Mouse (Mus musculus) embryonic stem cell, embryonic (primary cell): ENCODE data around the gene Fmn2.

Experiments
- CTCF ChIA-PET, 4 experiments: fragments of 300-600 bp in 2 of 4; fragments of 350-600 bp in 2 of 4; sonication (Branson Sonifier 250); formaldehyde crosslinking; loops; one replicate each; lab custom pipeline; 2022; ENCODE audit warnings: inconsistent platforms in 2 of 4; lab: Charles Lee
- POLR2A ChIA-PET, 4 experiments: fragments of 300-600 bp in 2 of 4; fragments of 350-600 bp in 2 of 4; sonication (Branson Sonifier 250); formaldehyde crosslinking; loops; one replicate each; lab custom pipeline; 2022; ENCODE audit warnings: antibody characterized with exemption in 4 of 4, inconsistent platforms in 1 of 4; lab: Charles Lee

Gene Fmn2

GRCm38 (mm10) chr1:174623054-174623453 is 121.4 kb downstream of the Fmn2 start:
- ChIA-PET CTCF (interaction anchor here in 1 of 4 experiments (1.2 kb wide), 1 partner anchor 12 kb away, joined by 4 read pairs; no protein-coding TSS in a partner anchor), POLR2A (interaction anchor here in 1 of 4 experiments (0.8 kb wide), 1 partner anchor 11 kb away, joined by 3 read pairs; no protein-coding TSS in a partner anchor)

DNA sequence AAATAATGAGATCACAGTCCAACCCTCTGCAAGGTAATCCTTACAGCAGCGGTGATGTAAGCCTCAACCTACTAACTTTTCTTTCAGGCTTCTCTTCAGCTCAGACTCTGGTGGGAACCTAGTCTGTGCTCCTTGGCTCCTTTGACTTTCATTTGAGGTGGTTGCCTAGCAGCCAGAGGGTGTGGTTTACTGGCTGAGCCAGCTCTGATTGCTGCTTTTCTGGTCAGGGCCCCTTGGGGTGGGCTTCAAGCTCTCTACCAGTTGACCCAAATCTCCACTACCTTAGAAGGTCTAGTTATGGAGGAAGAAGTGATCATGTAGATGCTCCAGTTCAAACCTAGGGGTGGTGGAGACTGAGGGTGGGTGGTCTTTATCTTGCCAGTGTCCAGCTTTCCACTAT is 128.4 kb downstream of the Fmn2 start:
- ChIA-PET CTCF (interaction anchor here in 1 of 4 experiments (1.5 kb wide), 1 partner anchor 19 kb away, joined by 4 read pairs; no protein-coding TSS in a partner anchor), POLR2A (interaction anchor here in 1 of 4 experiments (1.0 kb wide), 1 partner anchor 31 kb away, joined by 3 read pairs; no protein-coding TSS in a partner anchor)

- ChIA-PET POLR2A (no interaction called here), CTCF (no interaction called here)
Observed at GRCm38 (mm10) chr1:174636291-174636690, 134.7 kb downstream of the Fmn2 start.

- ChIA-PET POLR2A (no interaction called here), CTCF (no interaction called here)
Observed at GRCm38 (mm10) chr1:174637564-174638085, 136.0 kb downstream of the Fmn2 start.

DNA sequence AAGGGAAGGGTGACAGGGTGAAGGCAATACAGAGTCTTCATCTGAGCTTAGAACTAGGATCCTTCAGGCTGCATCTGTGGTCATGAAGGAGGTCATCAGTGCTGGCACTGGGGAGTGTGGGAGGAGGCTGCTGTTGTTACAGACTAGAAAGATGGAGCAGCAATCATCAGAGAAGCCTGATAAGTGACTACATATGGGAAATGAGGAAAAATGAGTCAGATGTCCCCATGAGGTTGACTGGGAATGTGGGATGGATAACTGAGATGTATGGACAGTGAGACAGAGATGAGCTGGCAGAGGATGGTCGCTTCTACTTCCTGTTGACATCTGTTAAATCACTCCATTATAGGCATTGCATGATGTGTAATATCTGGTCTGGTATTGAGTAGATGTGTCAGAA is 139.3 kb downstream of the Fmn2 start:
- ChIA-PET POLR2A (no interaction called here), CTCF (no interaction called here)

DNA sequence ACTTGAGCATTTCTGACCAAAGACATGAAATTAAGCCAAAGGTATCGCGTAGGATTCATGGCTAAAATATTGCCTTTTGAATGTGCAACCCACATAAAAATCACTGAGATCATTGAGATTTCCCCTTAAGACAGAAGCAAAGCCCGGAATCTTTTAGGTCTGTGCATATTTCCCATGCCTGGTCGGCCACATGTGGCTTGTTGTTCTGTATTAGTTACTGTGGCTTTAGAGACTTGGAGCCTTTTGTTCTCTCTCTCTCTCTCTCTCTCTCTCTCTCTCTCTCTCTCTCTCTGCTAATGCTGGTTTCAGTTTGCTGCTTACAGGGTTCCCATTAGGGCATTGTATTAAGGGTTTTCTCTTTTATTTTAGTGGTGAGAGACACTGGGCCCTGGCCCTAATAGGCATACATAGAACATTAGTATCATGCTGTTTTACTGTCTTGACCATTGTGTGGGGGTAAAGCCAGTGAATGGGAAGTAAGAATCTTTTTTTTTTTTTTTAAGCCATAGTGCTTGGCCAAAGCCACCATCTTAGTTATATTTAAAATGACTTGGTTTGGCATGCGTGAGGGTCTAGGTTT is 141.9 kb downstream of the Fmn2 start:
- CTCF ChIA-PET, result no interaction called here
- POLR2A ChIA-PET, result interaction anchor here in 1 of 4 experiments (0.8 kb wide), 1 partner anchor 1456 kb away, joined by 3 read pairs; no protein-coding TSS in a partner anchor

- CTCF ChIA-PET, result no interaction called here
Observed at GRCm38 (mm10) chr1:174649421-174649826, 147.8 kb downstream of the Fmn2 start.

DNA sequence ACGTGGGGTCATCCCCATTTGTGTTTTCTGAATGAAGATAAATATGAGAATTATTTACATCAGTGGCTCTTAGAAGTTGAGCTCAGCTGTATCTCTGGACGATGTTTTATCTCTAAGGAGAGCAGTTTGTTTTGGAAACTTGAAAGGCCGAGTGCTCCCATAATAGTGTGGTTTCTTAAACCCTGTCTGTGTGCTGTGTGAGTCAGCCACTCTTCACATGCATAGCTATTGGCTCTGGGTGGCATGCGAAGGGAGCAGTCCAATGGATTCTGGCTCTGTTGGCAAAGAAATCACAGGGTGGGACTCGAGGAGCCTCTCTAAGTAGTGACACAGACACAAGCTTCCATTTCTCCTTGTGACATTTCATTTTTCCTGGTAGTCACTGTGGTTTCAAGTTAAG is 152.9 kb downstream of the Fmn2 start:
- ChIA-PET CTCF (no interaction called here), POLR2A (interaction anchor here in 1 of 4 experiments (1.5 to 1.6 kb wide), 2 partner anchors 22 to 23 kb away, joined by 3 to 4 read pairs; no protein-coding TSS in a partner anchor)

More at GRCm38 (mm10) chr1:174649421-174649826, 147.8 kb downstream of the Fmn2 start:
- POLR2A ChIA-PET, result no interaction called here

DNA sequence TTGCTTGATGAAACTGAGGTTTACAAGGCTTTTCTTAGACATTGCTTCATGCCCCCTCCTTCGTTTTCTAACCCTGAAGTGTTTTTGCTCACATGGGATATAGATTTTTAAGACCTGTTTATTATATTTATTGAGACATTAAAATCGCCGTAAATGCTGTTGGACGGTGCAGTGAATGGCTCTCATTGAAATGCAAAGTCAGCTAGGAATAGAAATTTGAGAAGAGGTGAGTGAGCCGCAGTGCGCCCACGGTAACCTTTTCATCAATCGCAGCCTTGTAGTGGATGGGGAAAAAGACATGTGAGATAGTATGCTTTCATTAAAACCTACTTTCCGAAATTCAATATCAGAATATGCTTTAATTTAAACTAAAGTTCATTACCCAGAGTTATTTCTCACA is 153.7 kb downstream of the Fmn2 start:
- ChIA-PET CTCF (interaction anchor here in 1 of 4 experiments (1.1 kb wide), 1 partner anchor 19 kb away, joined by 5 read pairs; no protein-coding TSS in a partner anchor), POLR2A (interaction anchor here in 1 of 4 experiments (1.1 to 1.6 kb wide), 3 partner anchors 10 to 23 kb away, joined by 3 to 4 read pairs (median 3); no protein-coding TSS in a partner anchor)

GRCm38 (mm10) chr1:174656554-174656953 is 154.9 kb downstream of the Fmn2 start:
- POLR2A ChIA-PET, result interaction anchor here in 1 of 4 experiments (1.1 kb wide), 1 partner anchor 9 kb away, joined by 3 read pairs; no protein-coding TSS in a partner anchor
- CTCF ChIA-PET, result interaction anchor here in 1 of 4 experiments (0.8 kb wide), 1 partner anchor 18 kb away, joined by 3 read pairs; no protein-coding TSS in a partner anchor

- CTCF ChIA-PET, result no interaction called here
- POLR2A ChIA-PET, result interaction anchor here in 1 of 4 experiments (0.6 kb wide), 1 partner anchor 34 kb away, joined by 4 read pairs; no protein-coding TSS in a partner anchor
Observed at GRCm38 (mm10) chr1:174659459-174660223, 158.0 kb downstream of the Fmn2 start.

- ChIA-PET POLR2A (interaction anchor here in 1 of 4 experiments (0.8 kb wide), 1 partner anchor 9 kb away, joined by 3 read pairs; no protein-coding TSS in a partner anchor), CTCF (no interaction called here)
Observed at GRCm38 (mm10) chr1:174665116-174665515, 163.5 kb downstream of the Fmn2 start.

GRCm38 (mm10) chr1:174669132-174669531 is 167.5 kb downstream of the Fmn2 start:
- ChIA-PET CTCF (no interaction called here), POLR2A (no interaction called here)

DNA sequence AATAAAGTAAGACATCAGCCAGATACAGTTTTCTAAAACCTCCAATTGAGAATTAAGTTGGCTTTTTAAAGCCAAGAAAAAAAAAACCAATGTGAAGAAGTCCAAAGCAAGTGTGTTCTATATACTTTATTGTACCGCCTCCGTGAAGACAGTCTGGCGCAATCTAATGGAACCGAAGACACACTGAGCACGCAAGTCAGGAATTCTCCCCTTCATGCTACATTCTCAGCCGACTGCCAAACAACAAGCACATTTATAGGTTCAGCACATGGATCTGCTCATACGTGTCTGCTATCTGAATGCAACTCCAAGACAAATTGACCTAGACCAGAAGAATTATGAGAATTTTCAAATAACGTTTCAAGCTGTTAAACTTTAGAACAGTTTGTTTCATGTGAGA is 169.2 kb downstream of the Fmn2 start:
- ChIA-PET POLR2A (interaction anchor here in 1 of 4 experiments (0.6 kb wide), 1 partner anchor 1288 kb away, joined by 3 read pairs; no protein-coding TSS in a partner anchor), CTCF (no interaction called here)

- ChIA-PET CTCF (interaction anchor here in 3 of 4 experiments (0.6 to 1.6 kb wide), 11 partner anchors 8 to 1246 kb away, joined by 3 to 6 read pairs (median 4); partner anchors contain the start of gene Fh1 (in 1 of the 3)), POLR2A (interaction anchor here in 1 of 4 experiments (0.7 kb wide), 1 partner anchor 80 kb away, joined by 3 read pairs; no protein-coding TSS in a partner anchor)
Observed at GRCm38 (mm10) chr1:174674586-174674985, 173.0 kb downstream of the Fmn2 start.

DNA sequence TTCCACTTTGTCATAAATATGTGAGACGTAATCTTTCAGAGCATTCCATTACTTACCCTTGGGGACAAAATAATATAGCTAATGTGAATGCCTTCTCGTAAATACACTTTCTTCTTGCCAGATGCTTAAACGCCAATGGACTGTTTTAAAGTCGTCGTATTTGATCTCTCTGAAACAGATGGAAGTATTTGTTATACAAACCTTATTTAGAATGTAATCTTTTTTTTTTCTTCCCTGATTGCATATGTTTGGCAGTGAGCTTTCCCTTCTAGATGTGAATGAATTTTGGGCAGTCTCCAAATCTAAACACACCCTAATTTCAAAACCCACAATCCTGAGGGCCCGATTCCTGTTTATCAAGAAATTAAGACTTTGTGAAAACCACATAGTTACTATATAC is 173.7 kb downstream of the Fmn2 start:
- ChIA-PET POLR2A (interaction anchor here in 1 of 4 experiments (0.7 kb wide), 1 partner anchor 81 kb away, joined by 3 read pairs; no protein-coding TSS in a partner anchor), CTCF (interaction anchor here in 2 of 4 experiments (1.0 to 1.6 kb wide), 3 partner anchors 79 to 366 kb away, joined by 3 to 4 read pairs (median 4); no protein-coding TSS in a partner anchor)

GRCm38 (mm10) chr1:174676187-174676586 is 174.6 kb downstream of the Fmn2 start:
- CTCF ChIA-PET, result no interaction called here

DNA sequence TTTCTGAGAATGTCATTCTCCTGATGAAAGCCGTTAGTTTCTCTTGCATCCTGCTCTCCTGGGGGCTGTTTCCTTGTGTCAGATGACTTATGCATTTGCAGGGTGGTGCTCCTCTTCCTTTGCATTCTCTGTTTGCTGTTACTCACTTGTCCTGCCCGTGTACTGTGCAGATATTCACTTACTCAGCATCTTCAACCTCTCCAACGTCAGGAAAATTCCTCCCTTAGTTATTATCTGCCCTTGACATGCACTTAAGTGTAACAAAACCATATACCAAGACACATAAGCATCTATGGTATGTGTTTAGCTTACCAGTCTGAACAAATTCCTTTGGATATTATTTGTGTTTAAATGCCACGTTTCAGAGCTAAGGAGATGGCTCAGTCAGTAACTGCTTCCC is 175.6 kb downstream of the Fmn2 start:
- CTCF ChIA-PET, result interaction anchor here in 3 of 4 experiments (0.6 kb wide), 4 partner anchors 84 to 508 kb away, joined by 3 to 6 read pairs (median 4); no protein-coding TSS in a partner anchor
- POLR2A ChIA-PET, result interaction anchor here in 1 of 4 experiments (1.3 kb wide), 1 partner anchor 23 kb away, joined by 4 read pairs; no protein-coding TSS in a partner anchor

More at GRCm38 (mm10) chr1:174676187-174676586, 174.6 kb downstream of the Fmn2 start:
- POLR2A ChIA-PET, result interaction anchor here in 1 of 4 experiments (1.3 kb wide), 1 partner anchor 22 kb away, joined by 4 read pairs; no protein-coding TSS in a partner anchor
